Mouse (Mus musculus) CH12.LX (cell line): Measurements from ENCODE around the gene Prr18. TPM values are rescaled to one million over a fixed set of nuclear protein-coding genes. Genes with fewer than 3 reads are reported as not detected.

Experiments
- DNase-seq: peaks from one replicate; pipeline ENCODE4 v3.0.0-alpha.2; 2013; ENCODE audit errors: extremely low read depth
- H3K27ac ChIP-seq: 2 replicates; pipeline ENCODE4 v1.5.1; 2012; ENCODE audit warnings: low read depth, mild to moderate bottlenecking, control low read depth, moderate library complexity; ENCODE audit not compliant: insufficient read depth
- H3K27me3 ChIP-seq: replicated peaks from 2 replicates; pipeline ENCODE3; 2012; ENCODE audit warnings: inconsistent platforms
- H3K36me3 ChIP-seq, 2 experiments: replicated peaks in 1 of 2; 2 replicates each; pipeline versions ENCODE3 to v1.6.1; 2012; ENCODE audit warnings: inconsistent platforms in 1 of 2, low read length in 1 of 2, mild to moderate bottlenecking in 1 of 2, mixed read lengths in 1 of 2, moderate library complexity in 1 of 2; ENCODE audit not compliant: control insufficient read depth in 1 of 2, insufficient read depth in 1 of 2
- H3K4me1 ChIP-seq, 2 experiments: 2 replicates each; pipeline ENCODE4 v1.6.1; 2012; ENCODE audit warnings: inconsistent platforms in 1 of 2, moderate library complexity in 1 of 2; ENCODE audit not compliant: insufficient read depth in 2 of 2, control insufficient read depth in 1 of 2
- H3K4me2 ChIP-seq: 2 replicates; pipeline ENCODE4 v1.6.1; 2012; ENCODE audit warnings: low read depth, mild to moderate bottlenecking, control low read depth; ENCODE audit not compliant: poor library complexity, insufficient read depth, severe bottlenecking
- H3K4me3 ChIP-seq, 3 experiments: fragments of 150-350 bp in 1 of 3; sonication (generic) in 1 of 3; replicated peaks in 1 of 3; 2 replicates each; pipeline versions ENCODE3 to v1.5.1; 2011 to 2012; ENCODE audit warnings: low read depth in 2 of 3, low read length in 2 of 3, mild to moderate bottlenecking in 2 of 3, moderate library complexity in 2 of 3, control low read depth in 1 of 3, improper control_type of control experiment in 1 of 3, inconsistent platforms in 1 of 3, mixed read lengths in 1 of 3; ENCODE audit not compliant: poor library complexity in 1 of 3
- H3K79me2 ChIP-seq: replicated peaks from 2 replicates; pipeline ENCODE4 v1.6.1; 2012; ENCODE audit warnings: mild to moderate bottlenecking, moderate library complexity; ENCODE audit not compliant: control insufficient read depth, poor library complexity, insufficient read depth, severe bottlenecking; ENCODE audit errors: extremely low read depth
- H3K9ac ChIP-seq: 2 replicates; pipeline ENCODE4 v1.6.1; 2012; ENCODE audit warnings: low read depth, mild to moderate bottlenecking, control low read depth, moderate library complexity; ENCODE audit not compliant: insufficient read depth
- H3K9me3 ChIP-seq: replicated peaks from 2 replicates; pipeline ENCODE3; 2012; ENCODE audit warnings: low read length, inconsistent platforms, mixed read lengths
- E2F4 ChIP-seq: IDR thresholded peaks from 2 replicates; pipeline ENCODE4 v1.6.1; 2011; ENCODE audit warnings: low read depth, low read length, improper control_type of control experiment; ENCODE audit not compliant: insufficient replicate concordance
- EP300 ChIP-seq: IDR thresholded peaks from 2 replicates; pipeline ENCODE4 v1.6.1; 2011; ENCODE audit warnings: low read length, improper control_type of control experiment
- HCFC1 ChIP-seq: IDR thresholded peaks from 2 replicates; pipeline ENCODE4 v1.6.1; 2012; ENCODE audit warnings: low read depth, mild to moderate bottlenecking, inconsistent platforms, low read length, improper control_type of control experiment
- IRF4 ChIP-seq: IDR thresholded peaks from 2 replicates; pipeline ENCODE4 v1.6.1; 2014; ENCODE audit warnings: low read depth, mild to moderate bottlenecking, inconsistent platforms, low read length, improper control_type of control experiment
- MAX ChIP-seq: IDR thresholded peaks from 2 replicates; pipeline ENCODE4 v1.6.1; 2011; ENCODE audit warnings: low read length, improper control_type of control experiment
- MXI1 ChIP-seq: IDR thresholded peaks from 2 replicates; pipeline ENCODE4 v1.6.1; 2011; ENCODE audit warnings: mild to moderate bottlenecking, low read depth, low read length, improper control_type of control experiment
- NELFE ChIP-seq: IDR thresholded peaks from 2 replicates; pipeline ENCODE4 v1.6.1; 2011; ENCODE audit warnings: low read depth, low read length, improper control_type of control experiment
- TCF12 ChIP-seq: IDR thresholded peaks from 2 replicates; pipeline ENCODE4 v1.6.1; 2014; ENCODE audit warnings: low read depth, mild to moderate bottlenecking, inconsistent platforms, low read length, improper control_type of control experiment
- ZC3H11A ChIP-seq: IDR thresholded peaks from 2 replicates; pipeline ENCODE4 v1.6.1; 2012; ENCODE audit warnings: low read depth, mild to moderate bottlenecking, inconsistent platforms, low read length, improper control_type of control experiment
- ZNF384 ChIP-seq: IDR thresholded peaks from 2 replicates; pipeline ENCODE4 v1.6.1; 2012; ENCODE audit warnings: low read depth, low read length, improper control_type of control experiment, inconsistent platforms
- dilution Hi-C: fragments of 300-500 bp; cut with MboI; formaldehyde crosslinking; loops from 2 replicates; pipeline ENCODE4 v1.14.3; 2020; ENCODE audit warnings: low sequenced_read_pairs; ENCODE audit not compliant: extremely low pct_unique_long_range_greater_than_20kb, extremely low pct_ligation_motif_present
- in situ Hi-C: fragments of 300-500 bp; cut with MboI; formaldehyde crosslinking; loops from 3 replicates; pipeline ENCODE4 v1.14.3; 2019; ENCODE audit warnings: low sequenced_read_pairs, low pct_ligation_motif_present, low pct_unique_long_range_greater_than_20kb, mixed read lengths
- polyA plus RNA-seq: library from polyadenylated mRNA; unstranded; fragments of >175 nt; gene quantifications from 2 replicates; pipeline ENCODE4 v1.2.1, GENCODE M21; 2012; ENCODE audit warnings: low read depth; ENCODE audit not compliant: insufficient read length
- total RNA-seq, 2 experiments: library from RNA; depleted of rRNA; stranded (reverse); fragments of 300-350 nt in 1 of 2; fragments of >200 nt in 1 of 2; gene quantifications; 2 replicates each; pipeline ENCODE4 v1.2.3; 2012 to 2014

Gene Prr18
- total and polyA plus RNA-seq, 3 experiments = 0.07 to 0.12 (median 0.08) TPM

GRCm38 (mm10) chr17:8390487-8390886 lies 53.2 kb downstream of the Prr18 start:
- dilution Hi-C loops = no loop called here
- TF ChIP-seq TCF12 = no peak
- no peak for TF ChIP-seq IRF4
- TF ChIP-seq E2F4 = no peak
- no peak for TF ChIP-seq MXI1
- no peak for TF ChIP-seq ZNF384
- TF ChIP-seq HCFC1 = no peak
- TF ChIP-seq NELFE = no peak
- no peak for TF ChIP-seq EP300
- no peak for TF ChIP-seq ZC3H11A
- TF ChIP-seq MAX = no peak
- TF ChIP-seq, all 38 proteins: peak for 0
- DNase-seq = no peak
- Histone ChIP-seq H3K9ac (no peak overlapping the region), H3K4me2 (no peak overlapping the region), H3K4me1 (peaks cover 0 to 11% of the 10 kb centered on the region in 2 experiments; a peak in 2 of 4 replicates), H3K27ac (no peak overlapping the region), H3K36me3 (no peaks in the 10 kb centered on the region), H3K27me3 (no peaks in the 10 kb centered on the region), H3K4me3 (no peak overlapping the region), H3K79me2 (no peaks in the 10 kb centered on the region), H3K9me3 (no peaks in the 10 kb centered on the region)
- in situ Hi-C loops = loop anchor here (10.0 kb wide), 1 partner anchor 74 kb away; no protein-coding TSS in a partner anchor

Other genes with a start within 250 kb of the Prr18 start
- 0.17 TPM in 1 of 2 replicates, not detected in the other for gene Gm49673, start 189.7 kb upstream of the Prr18 start, total RNA-seq (2012; rRNA removed)
- gene Gm49673, start 189.7 kb upstream of the Prr18 start, total RNA-seq (2014; rRNA removed) = not detected in 2 replicates
- gene Gm49673, start 189.7 kb upstream of the Prr18 start, polyA plus RNA-seq = 0.10 TPM in 1 of 2 replicates, not detected in the other
- 33.0 and 53.2 TPM in 2 replicates for gene Rnaset2a, start 189.4 kb upstream of the Prr18 start, total RNA-seq (2012; rRNA removed)
- 22.1 and 23.5 TPM in 2 replicates for gene Rnaset2a, start 189.4 kb upstream of the Prr18 start, total RNA-seq (2014; rRNA removed)
- 15.0 and 17.0 TPM in 2 replicates for gene Rnaset2a, start 189.4 kb upstream of the Prr18 start, polyA plus RNA-seq
- gene Fgfr1op, start 172.0 kb upstream of the Prr18 start, total RNA-seq (2012; rRNA removed) = 29.8 and 34.7 TPM in 2 replicates
- gene Fgfr1op, start 172.0 kb upstream of the Prr18 start, total RNA-seq (2014; rRNA removed) = 56.3 and 60.7 TPM in 2 replicates
- 46.9 and 55.3 TPM in 2 replicates for gene Fgfr1op, start 172.0 kb upstream of the Prr18 start, polyA plus RNA-seq
- gene Ccr6, start 101.4 kb upstream of the Prr18 start, total RNA-seq (2012; rRNA removed) = 1.5 and 1.8 TPM in 2 replicates
- gene Ccr6, start 101.4 kb upstream of the Prr18 start, total RNA-seq (2014; rRNA removed) = 4.1 and 5.2 TPM in 2 replicates
- 8.0 TPM in 2 replicates for gene Ccr6, start 101.4 kb upstream of the Prr18 start, polyA plus RNA-seq
- gene Mpc1, start 54.6 kb upstream of the Prr18 start, total RNA-seq (2012; rRNA removed) = 60.4 and 66.7 TPM in 2 replicates
- gene Mpc1, start 54.6 kb upstream of the Prr18 start, total RNA-seq (2014; rRNA removed) = 232 and 250 TPM in 2 replicates
- 75.4 and 77.4 TPM in 2 replicates for gene Mpc1, start 54.6 kb upstream of the Prr18 start, polyA plus RNA-seq
- 63.4 and 71.7 TPM in 2 replicates for gene Sft2d1, start 26.4 kb upstream of the Prr18 start, total RNA-seq (2012; rRNA removed)
- 121 and 127 TPM in 2 replicates for gene Sft2d1, start 26.4 kb upstream of the Prr18 start, total RNA-seq (2014; rRNA removed)
- 63.8 and 75.1 TPM in 2 replicates for gene Sft2d1, start 26.4 kb upstream of the Prr18 start, polyA plus RNA-seq
- not detected in 2 replicates for gene T2, start 18.5 kb downstream of the Prr18 start, total RNA-seq (2012; rRNA removed)
- gene T2, start 18.5 kb downstream of the Prr18 start, total RNA-seq (2014; rRNA removed) = not detected in 2 replicates
- not detected in 2 replicates for gene T2, start 18.5 kb downstream of the Prr18 start, polyA plus RNA-seq
- 0.17 TPM in 1 of 2 replicates, not detected in the other for gene T, start 97.0 kb downstream of the Prr18 start, total RNA-seq (2012; rRNA removed)
- not detected in 2 replicates for gene T, start 97.0 kb downstream of the Prr18 start, total RNA-seq (2014; rRNA removed)
- gene T, start 97.0 kb downstream of the Prr18 start, polyA plus RNA-seq = not detected in 2 replicates
- gene Pde10a, start 187.9 kb downstream of the Prr18 start, total RNA-seq (2012; rRNA removed) = 0.04 and 0.13 TPM in 2 replicates
- gene Pde10a, start 187.9 kb downstream of the Prr18 start, total RNA-seq (2014; rRNA removed) = 0.07 and 0.21 TPM in 2 replicates
- 0.23 and 0.41 TPM in 2 replicates for gene Pde10a, start 187.9 kb downstream of the Prr18 start, polyA plus RNA-seq
- gene Gm17087, start 229.5 kb downstream of the Prr18 start, total RNA-seq (2012; rRNA removed) = not detected in 2 replicates
- not detected in 2 replicates for gene Gm17087, start 229.5 kb downstream of the Prr18 start, total RNA-seq (2014; rRNA removed)
- 0.85 and 1.2 TPM in 2 replicates for gene Gm17087, start 229.5 kb downstream of the Prr18 start, polyA plus RNA-seq